Mouse (Mus musculus): Measurements from ENCODE around the gene Nkd2. TPM values are rescaled to one million over a fixed set of nuclear protein-coding genes. Genes with fewer than 3 reads are reported as not detected.

The Nkd2 gene
- polyA plus RNA-seq, 1 experiment = not detected

DNA sequence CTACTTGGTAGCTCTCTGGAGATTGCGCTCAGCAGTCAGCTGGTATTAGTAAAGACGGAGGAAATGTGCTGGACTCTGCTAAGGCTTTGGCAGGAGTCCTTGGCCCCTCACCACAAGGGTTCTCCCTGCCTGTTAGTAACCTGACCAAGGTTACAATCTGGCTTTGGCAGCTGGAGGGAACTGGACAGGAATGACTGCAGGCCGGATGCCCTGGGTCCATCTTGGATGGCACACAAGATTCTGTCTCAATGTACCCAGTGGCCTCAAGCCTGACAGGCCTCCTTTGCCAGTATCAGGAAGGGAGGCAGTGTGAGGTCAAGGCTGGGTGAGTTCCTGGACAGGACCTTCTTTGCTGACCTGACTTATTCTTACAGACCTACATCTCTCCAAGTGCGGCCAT lies 55.3 kb downstream of the Nkd2 start:
- Histone ChIP-seq H3K9me3 (0 out of 2 replicates have a peak, but pooled peaks cover 5% of the 10 kb centered on the region), H3K27me3 (replicated peaks) (peaks cover 1% of the 10 kb centered on the region), H3K4me1 (peaks cover 24% of the 10 kb centered on the region), H3K4me3 (replicated peaks) (no peak overlapping the region), H3K36me3 (replicated peaks; ENCODE audit: low read length) (peaks cover 66% of the 10 kb centered on the region)
- TF ChIP-seq FLI1 (IDR thresholded peaks at IDR 0.05; ENCODE audit: low read length) = no peak
- TF ChIP-seq GATA1 (IDR thresholded peaks at IDR 0.05; ENCODE audit: borderline replicate concordance, low read length) = no peak

DNA sequence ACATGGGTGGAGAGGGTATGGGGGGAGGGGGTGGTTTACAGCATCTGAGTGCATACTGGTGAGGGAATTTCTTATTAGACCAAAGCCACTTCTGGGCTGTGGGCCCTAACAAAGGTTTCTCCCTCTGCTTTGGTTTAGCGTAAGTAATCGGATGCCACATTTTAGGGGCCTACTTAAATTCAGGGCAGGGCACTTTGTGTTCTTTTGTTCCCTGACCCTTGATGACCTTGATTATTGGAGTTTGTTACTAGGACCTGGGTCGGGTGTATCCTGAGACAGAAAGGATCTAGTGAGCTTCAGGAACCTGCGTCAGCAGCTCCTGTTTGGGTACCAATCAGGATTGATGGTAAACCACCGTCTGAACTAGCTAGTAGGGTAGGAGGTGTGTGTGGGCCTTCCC lies 64.9 kb downstream of the Nkd2 start:
- peaks cover 3% of the 10 kb centered on the region; the same call in 1 of the 2 replicates for H3K4me1 ChIP-seq
- H3K36me3 ChIP-seq (replicated peaks; ENCODE audit: low read length) = peaks cover 19% of the 10 kb centered on the region
- H3K27me3 ChIP-seq (replicated peaks) = peaks cover 5% of the 10 kb centered on the region
- H3K9me3 ChIP-seq = peaks cover 3% of the 10 kb centered on the region; the same call in 1 of the 2 replicates
- TF ChIP-seq FLI1 (IDR thresholded peaks at IDR 0.05; ENCODE audit: low read length) (no peak), GATA1 (IDR thresholded peaks at IDR 0.05; ENCODE audit: borderline replicate concordance, low read length) (no peak)
- H3K4me3 ChIP-seq (replicated peaks) = no peak overlapping the region

DNA sequence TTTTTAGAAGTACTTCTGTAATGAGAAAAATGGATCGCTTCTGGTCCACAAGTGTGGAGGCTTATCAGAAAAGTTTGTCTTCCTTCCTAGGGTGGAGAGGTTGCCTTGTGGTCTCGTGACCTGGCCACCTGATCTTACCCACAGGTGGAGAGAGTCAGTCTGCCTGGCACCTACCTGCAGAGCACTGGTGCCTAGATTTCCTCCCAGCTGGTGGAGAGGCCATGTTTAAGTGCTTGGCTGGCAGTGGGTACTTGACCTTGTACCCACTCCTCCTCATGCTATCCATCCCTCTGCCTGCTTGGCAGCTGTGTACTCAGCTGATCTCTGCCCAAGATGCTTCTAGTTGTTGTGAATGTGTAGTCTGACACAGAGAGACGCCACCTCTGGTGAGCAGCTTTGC lies 69.9 kb downstream of the Nkd2 start:
- Histone ChIP-seq H3K4me3 (replicated peaks) (no peak overlapping the region), H3K9me3 (peaks cover 10% of the 10 kb centered on the region), H3K36me3 (replicated peaks; ENCODE audit: low read length) (no peaks in the 10 kb centered on the region), H3K4me1 (peaks cover 32% of the 10 kb centered on the region), H3K27me3 (replicated peaks) (peaks cover 11% of the 10 kb centered on the region)
- TF ChIP-seq GATA1 (IDR thresholded peaks at IDR 0.05; ENCODE audit: borderline replicate concordance, low read length) = no peak
- TF ChIP-seq FLI1 (IDR thresholded peaks at IDR 0.05; ENCODE audit: low read length) = no peak

DNA sequence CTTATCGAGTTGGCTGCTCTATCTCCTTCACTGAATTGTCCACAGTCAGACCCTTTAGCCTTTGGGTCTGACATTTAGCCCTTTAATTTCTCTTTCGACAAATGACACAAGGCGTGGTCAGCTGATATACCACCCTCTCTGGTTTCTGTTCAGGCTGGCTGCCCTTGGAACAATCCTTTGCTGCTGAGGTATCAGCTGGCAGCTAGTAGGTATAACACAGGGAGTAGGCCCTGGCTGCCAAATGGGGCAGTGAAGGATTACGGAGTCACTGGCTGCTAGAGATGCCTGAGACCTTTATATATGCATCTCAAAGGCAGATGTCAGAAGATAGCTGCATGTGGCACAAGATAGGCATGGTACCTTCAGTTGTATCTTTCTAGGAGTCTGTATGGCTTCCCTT lies 71.6 kb downstream of the Nkd2 start:
- Histone ChIP-seq H3K4me3 (replicated peaks) (no peak overlapping the region), H3K9me3 (peaks cover 10% of the 10 kb centered on the region), H3K36me3 (replicated peaks; ENCODE audit: low read length) (no peaks in the 10 kb centered on the region), H3K27me3 (replicated peaks) (peaks cover 14% of the 10 kb centered on the region), H3K4me1 (peaks cover 50% of the 10 kb centered on the region)
- TF ChIP-seq GATA1 (IDR thresholded peaks at IDR 0.05; ENCODE audit: borderline replicate concordance, low read length) (no peak), FLI1 (IDR thresholded peaks at IDR 0.05; ENCODE audit: low read length) (no peak)

DNA sequence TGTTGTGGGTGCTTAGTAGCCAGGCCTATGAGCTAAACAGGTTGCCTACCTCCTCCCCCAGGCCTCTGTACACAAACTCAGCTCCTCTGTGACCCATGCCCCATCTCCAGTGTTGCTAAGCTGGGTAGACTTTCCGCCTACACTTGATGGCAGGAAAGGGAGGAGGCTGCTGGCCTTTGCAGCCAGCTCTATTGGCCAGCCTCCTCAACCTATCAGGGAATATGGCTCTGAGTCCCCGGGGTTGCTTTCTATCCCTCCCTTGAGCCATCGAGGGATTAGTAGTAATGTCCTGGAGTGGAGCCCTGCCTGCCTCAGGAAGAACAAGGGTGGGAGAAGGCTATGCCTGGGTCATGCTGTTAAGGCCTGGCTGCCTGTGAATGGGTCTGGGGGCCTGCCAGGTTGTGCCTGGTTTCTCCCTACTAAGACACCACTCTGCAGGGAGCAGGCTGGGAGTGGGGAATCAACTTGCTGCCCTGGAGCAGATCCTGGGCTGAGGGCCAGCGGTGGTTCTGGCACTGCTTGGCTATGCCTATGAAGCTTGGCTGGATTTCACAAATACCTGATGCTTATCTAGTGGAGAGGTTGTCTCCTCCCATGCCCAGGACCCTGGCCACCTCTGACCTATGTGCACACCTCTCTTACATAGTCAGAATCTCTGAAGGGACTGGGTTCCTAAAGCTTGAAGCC lies 73.8 kb downstream of the Nkd2 start:
- Histone ChIP-seq H3K4me1 (peaks cover 60% of the 10 kb centered on the region), H3K36me3 (replicated peaks; ENCODE audit: low read length) (no peaks in the 10 kb centered on the region), H3K9me3 (peaks cover 10% of the 10 kb centered on the region), H3K27me3 (replicated peaks) (peaks cover 14% of the 10 kb centered on the region), H3K4me3 (replicated peaks) (no peak overlapping the region)
- TF ChIP-seq GATA1 (IDR thresholded peaks at IDR 0.05; ENCODE audit: borderline replicate concordance, low read length) (no peak), FLI1 (IDR thresholded peaks at IDR 0.05; ENCODE audit: low read length) (no peak)

DNA sequence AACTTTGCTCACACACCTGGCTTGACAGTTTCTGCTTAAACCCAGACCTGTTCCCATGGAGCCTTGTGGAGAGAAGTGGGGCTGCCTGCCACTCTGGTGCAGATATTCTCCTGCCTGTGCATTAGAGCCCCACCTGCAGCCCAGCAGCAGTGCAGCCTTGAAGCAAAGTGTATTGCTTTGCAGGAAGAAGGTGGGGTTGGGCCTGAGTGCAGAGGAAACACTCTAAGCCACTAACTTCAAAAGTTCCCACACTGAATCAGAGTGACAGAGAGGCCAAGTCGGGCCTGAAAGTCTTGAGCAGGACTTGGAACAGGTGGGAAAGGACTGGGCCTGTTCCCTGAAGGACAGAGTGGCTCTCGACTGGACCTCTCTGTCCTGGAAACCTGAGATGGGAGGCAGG lies 74.8 kb downstream of the Nkd2 start:
- H3K36me3 ChIP-seq (replicated peaks; ENCODE audit: low read length) = no peaks in the 10 kb centered on the region
- peaks cover 14% of the 10 kb centered on the region for H3K27me3 ChIP-seq (replicated peaks)
- no peak overlapping the region for H3K4me3 ChIP-seq (replicated peaks)
- H3K9me3 ChIP-seq = peaks cover 8% of the 10 kb centered on the region
- H3K4me1 ChIP-seq = peaks cover 63% of the 10 kb centered on the region
- TF ChIP-seq FLI1 (IDR thresholded peaks at IDR 0.05; ENCODE audit: low read length) (no peak), GATA1 (IDR thresholded peaks at IDR 0.05; ENCODE audit: borderline replicate concordance, low read length) (no peak)

DNA sequence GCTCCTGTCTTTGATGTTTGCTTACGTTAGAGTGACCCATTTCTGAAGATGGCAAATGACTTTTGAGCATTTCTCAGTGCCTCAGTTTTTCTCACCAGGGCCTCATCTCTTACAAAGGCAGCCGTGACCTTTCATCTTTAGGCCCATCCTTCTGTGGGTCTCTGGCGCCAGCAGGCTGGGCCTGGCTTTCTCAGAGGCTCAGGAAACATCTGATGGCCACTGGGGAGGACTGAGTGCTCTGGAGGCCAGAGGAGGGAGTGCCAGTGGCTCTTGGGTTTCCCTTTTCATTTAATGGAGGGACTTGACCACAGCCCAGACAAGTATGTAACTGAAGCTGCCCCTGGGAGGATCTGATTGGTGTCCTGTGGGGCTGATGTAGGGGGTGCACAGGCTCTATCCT lies 76.3 kb downstream of the Nkd2 start:
- H3K4me1 ChIP-seq = peaks cover 56% of the 10 kb centered on the region
- no peaks in the 10 kb centered on the region for H3K9me3 ChIP-seq
- peaks cover 14% of the 10 kb centered on the region for H3K27me3 ChIP-seq (replicated peaks)
- no peaks in the 10 kb centered on the region for H3K36me3 ChIP-seq (replicated peaks; ENCODE audit: low read length)
- no peak for TF ChIP-seq FLI1 (IDR thresholded peaks at IDR 0.05; ENCODE audit: low read length)
- no peak for TF ChIP-seq GATA1 (IDR thresholded peaks at IDR 0.05; ENCODE audit: borderline replicate concordance, low read length)
- no peak overlapping the region for H3K4me3 ChIP-seq (replicated peaks)

DNA sequence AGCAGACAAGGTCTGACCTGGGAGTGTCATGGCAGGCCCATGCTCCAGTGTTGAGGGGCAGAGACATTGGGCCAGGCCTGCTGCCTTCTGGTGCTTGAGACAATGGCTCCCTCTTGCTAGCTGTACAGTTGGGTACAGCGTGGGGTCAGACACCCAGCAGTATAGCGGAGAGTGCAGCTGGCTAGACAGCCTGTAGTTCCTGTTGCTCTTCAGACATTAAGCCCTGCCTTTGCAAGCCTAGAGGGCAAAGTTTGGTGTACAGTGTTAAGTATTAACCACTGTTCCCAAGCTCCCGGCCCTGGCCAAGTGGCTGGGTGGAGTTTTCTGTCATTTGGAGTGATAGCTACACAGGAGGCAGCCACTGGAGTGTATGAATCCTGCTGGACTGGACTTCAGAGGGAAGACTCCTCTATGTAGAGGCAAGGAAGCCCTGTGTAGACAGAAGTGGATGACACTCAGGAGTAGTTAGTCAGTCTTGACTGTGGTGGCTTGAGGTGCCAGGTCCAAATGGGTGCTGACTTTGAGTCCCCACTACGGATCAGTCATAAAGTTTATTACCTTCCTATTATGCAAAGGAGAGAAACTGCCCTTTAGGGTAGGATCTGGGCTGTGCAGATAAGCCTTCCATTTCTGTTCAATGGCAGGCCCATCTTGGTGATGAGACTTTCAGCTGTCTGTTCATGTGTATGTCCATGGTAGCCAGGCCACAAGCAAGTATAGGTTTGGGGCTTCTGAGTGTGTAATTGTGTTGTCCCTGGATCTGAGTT lies 77.3 kb downstream of the Nkd2 start:
- Histone ChIP-seq H3K4me1 (peaks cover 56% of the 10 kb centered on the region), H3K9me3 (no peaks in the 10 kb centered on the region)
- no peak for TF ChIP-seq GATA1 (IDR thresholded peaks at IDR 0.05; ENCODE audit: borderline replicate concordance, low read length)
- no peak for TF ChIP-seq FLI1 (IDR thresholded peaks at IDR 0.05; ENCODE audit: low read length)

More for the DNA sequence above, 77.3 kb downstream of the Nkd2 start:
- no peaks in the 10 kb centered on the region for H3K36me3 ChIP-seq (replicated peaks; ENCODE audit: low read length)
- H3K27me3 ChIP-seq (replicated peaks) = peaks cover 12% of the 10 kb centered on the region
- H3K4me3 ChIP-seq (replicated peaks) = no peak overlapping the region

Other genes starting within 250 kb of the Nkd2 start
- gene Clptm1l, start 243.6 kb downstream of the Nkd2 start, polyA plus RNA-seq (2012; ENCODE audit: insufficient read depth, low replicate concordance) = 17.7 and 24.9 TPM in 2 replicates
- not detected in 2 replicates for gene Tert, start 220.7 kb downstream of the Nkd2 start, polyA plus RNA-seq (2012; ENCODE audit: insufficient read depth, low replicate concordance)
- not detected in 2 replicates for gene Slc6a18, start 169.6 kb downstream of the Nkd2 start, polyA plus RNA-seq (2012; ENCODE audit: insufficient read depth, low replicate concordance)
- gene Slc6a19, start 142.8 kb downstream of the Nkd2 start, polyA plus RNA-seq (2012; ENCODE audit: insufficient read depth, low replicate concordance) = not detected in 2 replicates
- 0.75 and 2.8 TPM in 2 replicates for gene Slc12a7, start 114.5 kb downstream of the Nkd2 start, polyA plus RNA-seq (2012; ENCODE audit: insufficient read depth, low replicate concordance)
- 1.6 TPM in 1 of 2 replicates, not detected in the other for gene Trip13, start 90.2 kb upstream of the Nkd2 start, polyA plus RNA-seq (2012; ENCODE audit: insufficient read depth, low replicate concordance)
- gene Brd9, start 90.2 kb upstream of the Nkd2 start, polyA plus RNA-seq (2012; ENCODE audit: insufficient read depth, low replicate concordance) = 3.7 and 23.9 TPM in 2 replicates
- gene Zdhhc11, start 116.2 kb upstream of the Nkd2 start, polyA plus RNA-seq (2012; ENCODE audit: insufficient read depth, low replicate concordance) = not detected in 2 replicates
- 0.17 TPM in 1 of 2 replicates, not detected in the other for gene Tppp, start 161.8 kb upstream of the Nkd2 start, polyA plus RNA-seq (2012; ENCODE audit: insufficient read depth, low replicate concordance)
- gene Cep72, start 214.7 kb upstream of the Nkd2 start, polyA plus RNA-seq (2012; ENCODE audit: insufficient read depth, low replicate concordance) = 1.7 TPM in 1 of 2 replicates, not detected in the other